Mouse (Mus musculus) T-helper 17 cell (primary cell): ENCODE results near the gene Hist1h2be.

Experiments
- in situ Hi-C, 2 experiments: fragments of 300-600 bp; cut with MboI, MseI; formaldehyde crosslinking; loops; 1 replicate in 1 of 2; 2 replicates in 1 of 2; pipeline ENCODE4 v1.15.1; 2025; ENCODE audit warnings: high pct_unique_total_duplicates in 2 of 2

Gene Hist1h2be

GRCm38 (mm10) chr13:23573898-23574524 lies 46.9 kb downstream of the Hist1h2be start, which contains the start of the genes Hist1h2bf and Hist1h2ad:
Gene Hist1h2bf (minus strand): TSS chr13:23574196.
Gene Hist1h2ad (plus strand): TSS chr13:23574381.
- in situ Hi-C loops: loop anchor here (5.0 to 25.0 kb wide), 5 partner anchors 108 to 1857 kb away; partner anchors contain the start of genes Hist1h2ac (in 1 of the 2), Hist1h2ah (in 1 of the 2), Hist1h2ai (in 1 of the 2) and Hist1h2ao (in 1 of the 2)

GRCm38 (mm10) chr13:23573034-23573897 lies 47.7 kb downstream of the Hist1h2be start:
- in situ Hi-C loops: loop anchor here (5.0 to 25.0 kb wide), 5 partner anchors 109 to 1856 kb away; partner anchors contain the start of genes Hist1h2ac (in 1 of the 2), Hist1h2ah (in 1 of the 2), Hist1h2ai (in 1 of the 2) and Hist1h2ao (in 1 of the 2)

DNA sequence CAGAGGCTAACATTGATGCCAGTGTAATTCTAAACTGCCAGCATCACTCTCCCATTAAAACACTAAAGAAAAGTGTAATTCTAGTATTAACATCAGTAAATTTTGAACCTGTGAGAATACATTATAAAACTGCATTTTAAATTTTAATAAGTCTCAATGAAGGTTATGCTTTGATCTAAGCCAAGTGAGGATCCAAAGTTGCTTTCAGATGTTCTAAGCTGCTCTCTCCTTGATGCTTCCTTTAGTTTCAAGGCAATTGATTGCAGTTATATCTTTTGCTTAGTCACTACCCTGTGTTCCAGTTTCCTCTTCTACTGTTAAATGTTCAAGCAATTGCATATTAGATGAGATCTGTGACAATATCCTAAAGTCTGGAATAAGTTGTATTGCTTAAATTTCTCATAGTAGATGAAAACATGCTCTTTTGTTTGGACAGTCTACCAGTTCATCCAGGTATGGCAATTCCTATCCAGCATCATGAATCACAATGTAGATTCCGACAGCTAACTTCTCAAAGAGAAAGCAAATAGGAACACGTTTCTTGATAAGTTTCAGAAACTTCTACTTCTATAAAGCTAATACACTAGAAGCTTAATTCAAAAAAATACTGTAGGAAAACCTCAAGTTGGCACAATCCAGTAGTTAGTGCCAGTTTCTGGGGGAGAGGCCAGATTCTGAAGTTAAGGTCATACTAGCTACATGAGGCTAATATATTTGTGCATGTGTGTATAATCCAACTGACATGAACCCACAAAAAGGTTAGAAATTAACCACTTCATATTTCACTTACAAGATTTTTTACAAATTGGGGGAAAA lies 48.5 kb downstream of the Hist1h2be start:
- in situ Hi-C loops: loop anchor here (5.0 to 25.0 kb wide), 5 partner anchors 110 to 1855 kb away; partner anchors contain the start of genes Hist1h2ac (in 1 of the 2), Hist1h2ah (in 1 of the 2), Hist1h2ai (in 1 of the 2) and Hist1h2ao (in 1 of the 2)

DNA sequence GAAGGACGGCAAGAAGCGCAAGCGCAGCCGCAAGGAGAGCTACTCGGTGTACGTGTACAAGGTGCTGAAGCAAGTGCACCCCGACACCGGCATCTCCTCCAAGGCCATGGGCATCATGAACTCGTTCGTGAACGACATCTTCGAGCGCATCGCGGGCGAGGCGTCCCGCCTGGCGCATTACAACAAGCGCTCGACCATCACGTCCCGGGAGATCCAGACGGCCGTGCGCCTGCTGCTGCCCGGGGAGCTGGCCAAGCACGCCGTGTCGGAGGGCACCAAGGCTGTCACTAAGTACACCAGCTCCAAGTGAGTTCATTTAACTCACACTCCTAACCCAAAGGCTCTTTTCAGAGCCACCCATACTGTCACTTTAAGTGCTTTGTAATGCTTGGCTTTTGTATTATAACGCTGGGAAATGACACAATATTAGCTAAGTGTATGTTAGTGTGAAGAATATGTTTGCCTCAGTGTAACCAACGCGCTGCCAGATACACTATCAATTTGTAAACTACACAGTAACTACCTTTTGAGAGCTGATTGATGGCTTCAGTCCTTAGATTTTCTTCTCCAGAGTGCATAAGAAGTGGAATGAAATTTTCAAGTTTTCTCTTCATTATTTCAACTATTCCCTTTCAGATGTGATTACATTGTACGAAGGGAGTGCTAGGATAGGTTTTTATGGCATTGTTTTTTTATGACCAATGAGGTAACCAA lies 49.3 kb downstream of the Hist1h2be start:
- in situ Hi-C loops: loop anchor here (5.0 to 25.0 kb wide), 5 partner anchors 111 to 1854 kb away; partner anchors contain the start of genes Hist1h2ac (in 1 of the 2), Hist1h2ah (in 1 of the 2), Hist1h2ai (in 1 of the 2) and Hist1h2ao (in 1 of the 2)

- in situ Hi-C loops: loop anchor here (5.0 to 25.0 kb wide), 5 partner anchors 111 to 1854 kb away; partner anchors contain the start of genes Hist1h2ac (in 1 of the 2), Hist1h2ah (in 1 of the 2), Hist1h2ai (in 1 of the 2) and Hist1h2ao (in 1 of the 2)
These were observed 49.9 kb downstream of the Hist1h2be start, which contains the start of the genes Hist1h2ae and Hist1h2bg for GRCm38 (mm10) chr13:23571022-23571503. Gene Hist1h2ae (minus strand): TSS chr13:23571220. Gene Hist1h2bg (plus strand): TSS chr13:23571396.

DNA sequence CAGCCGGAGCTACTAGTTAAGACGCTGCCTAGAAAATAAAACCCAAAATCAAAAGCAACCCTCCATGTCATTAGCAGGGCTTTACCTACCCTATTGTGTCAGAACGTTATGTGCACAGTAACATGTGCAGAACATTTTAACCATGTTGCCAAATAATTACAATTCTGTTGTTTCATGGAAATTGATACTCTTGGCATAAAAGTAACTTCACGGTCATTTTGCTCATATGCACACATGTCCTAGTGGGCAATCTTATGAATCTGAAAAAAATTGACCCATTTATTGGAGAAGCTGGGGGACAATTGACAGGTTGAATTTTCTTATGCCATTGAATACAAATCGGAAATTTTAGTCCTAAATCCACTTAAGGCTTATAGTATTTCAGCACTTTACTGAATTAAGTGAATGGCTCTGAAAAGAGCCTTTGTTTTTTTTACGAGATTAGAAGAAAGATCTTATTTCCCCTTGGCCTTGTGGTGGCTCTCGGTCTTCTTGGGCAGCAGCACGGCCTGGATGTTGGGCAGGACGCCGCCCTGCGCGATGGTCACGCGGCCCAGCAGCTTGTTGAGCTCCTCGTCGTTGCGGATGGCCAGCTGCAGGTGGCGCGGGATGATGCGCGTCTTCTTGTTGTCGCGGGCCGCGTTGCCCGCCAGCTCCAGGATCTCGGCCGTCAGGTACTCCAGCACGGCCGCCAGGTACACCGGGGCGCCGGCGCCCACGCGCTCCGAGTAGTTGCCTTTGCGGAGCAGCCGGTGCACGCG lies 50.5 kb downstream of the Hist1h2be start:
- in situ Hi-C loops: loop anchor here (5.0 to 25.0 kb wide), 5 partner anchors 112 to 1853 kb away; partner anchors contain the start of genes Hist1h2ac (in 1 of the 2), Hist1h2ah (in 1 of the 2), Hist1h2ai (in 1 of the 2) and Hist1h2ao (in 1 of the 2)

- in situ Hi-C loops: loop anchor here in 1 of 2 experiments (25.0 kb wide), 1 partner anchor 1752 kb away; the partner anchor contains the start of genes Hist1h2ao, Hist1h2bq and Hist1h4m
These were observed 56.4 kb downstream of the Hist1h2be start for GRCm38 (mm10) chr13:23564482-23564881.

GRCm38 (mm10) chr13:23562699-23563462 lies 58.0 kb downstream of the Hist1h2be start:
- in situ Hi-C loops: loop anchor here in 1 of 2 experiments (25.0 kb wide), 1 partner anchor 1751 kb away; the partner anchor contains the start of genes Hist1h2ao, Hist1h2bq and Hist1h4m

DNA sequence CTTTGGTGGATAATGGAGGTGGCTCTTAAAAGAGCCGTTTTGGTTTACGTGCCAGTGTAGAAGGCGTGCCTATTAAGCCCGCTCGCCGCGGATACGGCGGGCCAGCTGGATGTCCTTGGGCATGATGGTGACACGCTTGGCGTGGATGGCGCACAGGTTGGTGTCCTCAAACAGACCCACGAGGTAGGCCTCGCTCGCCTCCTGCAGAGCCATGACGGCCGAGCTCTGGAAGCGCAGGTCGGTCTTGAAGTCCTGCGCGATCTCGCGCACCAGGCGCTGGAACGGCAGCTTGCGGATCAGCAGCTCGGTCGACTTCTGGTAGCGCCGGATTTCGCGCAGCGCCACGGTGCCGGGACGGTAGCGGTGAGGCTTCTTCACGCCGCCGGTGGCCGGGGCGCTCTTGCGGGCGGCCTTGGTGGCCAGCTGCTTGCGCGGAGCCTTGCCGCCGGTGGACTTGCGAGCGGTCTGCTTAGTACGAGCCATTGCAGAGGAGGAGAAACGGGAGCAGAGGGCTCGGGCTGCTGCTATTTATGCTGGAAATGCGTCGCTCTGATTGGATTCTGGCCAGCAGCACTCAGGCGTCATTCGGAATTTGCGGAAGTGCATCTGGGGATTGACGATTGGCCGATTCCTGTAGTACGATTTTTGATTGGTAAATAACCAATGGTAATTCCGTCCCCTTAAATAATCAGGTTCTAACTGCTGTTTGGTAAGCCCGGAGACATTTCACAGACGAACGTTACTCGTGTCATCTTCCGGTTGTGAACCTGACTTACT lies 58.9 kb downstream of the Hist1h2be start, which contains the start of gene Hist1h3e:
Gene Hist1h3e (minus strand): TSS at position 487 of the 777 bp plus-strand sequence.
- in situ Hi-C loops: loop anchor here in 1 of 2 experiments (25.0 kb wide), 1 partner anchor 1750 kb away; the partner anchor contains the start of genes Hist1h2ao, Hist1h2bq and Hist1h4m

GRCm38 (mm10) chr13:23561531-23561882 lies 59.4 kb downstream of the Hist1h2be start:
- in situ Hi-C loops: loop anchor here in 1 of 2 experiments (25.0 kb wide), 1 partner anchor 1749 kb away; the partner anchor contains the start of genes Hist1h2ao, Hist1h2bq and Hist1h4m

- in situ Hi-C loops: loop anchor here in 1 of 2 experiments (25.0 kb wide), 1 partner anchor 1748 kb away; the partner anchor contains the start of genes Hist1h2ao, Hist1h2bq and Hist1h4m
These were observed 60.2 kb downstream of the Hist1h2be start for GRCm38 (mm10) chr13:23560699-23561098.

- in situ Hi-C loops: loop anchor here (10.0 to 25.0 kb wide), 2 partner anchors 1512 to 1745 kb away; partner anchors contain the start of genes Hist1h2ag (in 1 of the 2), Hist1h2ao (in 1 of the 2), Hist1h2bj (in 1 of the 2) and Hist1h2bq (in 1 of the 2)
These were observed 64.0 kb downstream of the Hist1h2be start for GRCm38 (mm10) chr13:23556906-23557305.

DNA sequence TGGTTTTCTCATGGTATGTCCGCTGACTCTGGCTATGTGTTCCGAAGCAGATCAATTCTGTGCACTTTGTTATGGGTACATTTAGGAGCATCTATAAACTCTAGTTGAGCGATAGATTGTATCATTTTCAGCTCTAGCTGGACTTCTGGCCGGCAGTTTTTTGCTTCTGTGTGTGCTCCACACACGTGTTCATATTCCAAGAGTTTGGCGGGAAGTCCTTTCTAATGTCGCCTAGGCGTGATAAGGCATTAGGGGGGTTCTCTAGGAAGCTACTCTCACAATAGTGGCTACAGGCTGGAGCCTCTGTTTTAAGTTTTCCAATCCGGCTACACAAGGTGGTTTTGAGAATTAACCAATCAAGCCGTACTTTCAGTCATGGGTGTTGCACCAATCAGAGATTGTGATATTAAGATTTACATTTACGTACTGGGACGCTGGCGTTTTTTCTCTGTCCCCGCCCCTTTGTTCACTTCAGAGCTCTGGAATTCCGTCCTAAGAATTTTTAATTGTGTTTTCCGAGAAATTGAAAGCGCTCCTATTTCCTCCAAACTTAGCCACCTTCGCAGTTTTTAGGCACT lies 65.0 kb downstream of the Hist1h2be start:
- in situ Hi-C loops: loop anchor here (10.0 to 25.0 kb wide), 2 partner anchors 1511 to 1744 kb away; partner anchors contain the start of genes Hist1h2ag (in 1 of the 2), Hist1h2ao (in 1 of the 2), Hist1h2bj (in 1 of the 2) and Hist1h2bq (in 1 of the 2)

DNA sequence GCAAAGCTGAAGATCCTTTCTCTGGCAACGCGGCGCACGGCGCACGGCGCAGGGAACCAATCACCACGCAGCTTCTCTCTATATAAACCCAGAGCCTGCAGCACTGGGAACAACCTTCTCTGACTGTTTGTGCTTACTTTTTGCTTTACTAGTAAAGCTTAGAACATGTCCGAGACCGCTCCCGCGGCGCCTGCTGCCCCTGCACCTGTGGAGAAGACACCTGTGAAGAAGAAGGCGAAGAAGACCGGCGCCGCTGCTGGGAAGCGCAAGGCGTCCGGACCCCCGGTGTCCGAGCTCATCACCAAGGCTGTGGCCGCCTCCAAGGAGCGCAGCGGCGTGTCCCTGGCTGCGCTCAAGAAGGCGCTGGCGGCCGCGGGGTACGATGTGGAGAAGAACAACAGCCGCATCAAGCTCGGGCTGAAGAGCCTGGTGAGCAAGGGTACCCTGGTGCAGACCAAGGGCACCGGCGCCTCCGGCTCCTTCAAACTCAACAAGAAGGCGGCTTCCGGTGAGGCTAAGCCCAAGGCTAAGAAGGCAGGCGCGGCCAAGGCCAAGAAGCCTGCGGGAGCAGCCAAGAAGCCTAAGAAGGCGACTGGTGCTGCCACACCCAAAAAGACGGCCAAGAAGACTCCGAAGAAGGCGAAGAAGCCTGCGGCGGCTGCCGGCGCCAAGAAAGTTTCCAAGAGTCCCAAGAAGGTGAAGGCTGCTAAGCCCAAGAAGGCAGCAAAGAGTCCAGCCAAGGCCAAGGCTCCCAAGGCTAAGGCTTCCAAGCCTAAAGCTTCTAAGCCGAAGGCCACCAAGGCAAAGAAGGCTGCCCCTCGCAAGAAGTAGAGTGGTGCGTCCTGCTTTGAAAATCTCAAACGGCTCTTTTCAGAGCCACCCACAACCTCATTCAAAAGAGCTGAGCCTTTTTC lies 65.7 kb downstream of the Hist1h2be start:
- in situ Hi-C loops: loop anchor here (10.0 to 25.0 kb wide), 2 partner anchors 1510 to 1743 kb away; partner anchors contain the start of genes Hist1h2ag (in 1 of the 2), Hist1h2ao (in 1 of the 2), Hist1h2bj (in 1 of the 2) and Hist1h2bq (in 1 of the 2)
